Mouse (Mus musculus): ENCODE measurements around the gene Tnrc6c. TPM values are rescaled to one million over a fixed set of nuclear protein-coding genes. Genes with fewer than 3 reads are reported as not detected.
"Not testable (repeated sequence)": the region's sequence is repeated elsewhere in the genome, so short reads cannot be mapped to it uniquely, and the experiment has no call there.

Gene Tnrc6c
- total RNA-seq, 2 experiments from 2014 or later: 20.4 to 24.5 TPM

DNA sequence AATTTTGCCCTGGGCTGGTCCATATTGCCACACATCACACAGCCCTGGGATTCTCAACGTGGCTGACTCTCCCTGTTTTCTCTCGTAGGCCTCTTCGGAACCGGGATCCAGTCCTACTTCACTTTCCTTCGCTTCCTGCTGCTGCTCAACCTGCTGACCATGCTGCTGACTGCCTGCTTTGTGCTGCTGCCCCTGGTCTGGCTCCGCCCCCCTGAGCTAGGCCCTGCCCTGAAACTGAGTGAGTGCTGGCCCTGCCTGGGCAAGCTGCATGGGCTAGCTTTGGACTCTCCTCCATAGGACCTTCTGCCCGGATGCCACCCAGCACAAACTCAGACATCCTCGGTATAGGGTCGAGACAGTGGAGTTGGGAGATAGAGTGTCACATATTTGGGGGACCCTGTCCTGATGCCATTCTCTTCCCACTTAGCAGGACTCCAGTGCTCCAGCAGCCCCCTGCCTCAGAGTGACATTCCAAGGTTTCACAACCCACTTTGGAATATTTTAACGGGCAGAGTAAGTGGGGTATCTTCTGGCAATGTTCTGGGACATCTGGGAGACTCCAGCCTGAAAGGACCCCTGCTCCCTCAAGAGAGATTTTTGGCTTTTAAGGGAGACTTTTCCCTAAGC, 129.7 kb downstream of the Tnrc6c start:
- no peak for DNase-seq (ENCODE audit: low spot score in 2 of 2)

- peak; percentile 51 to 63 for DNase-seq (ENCODE audit: low spot score in 2 of 2)
Measured at GRCm38 (mm10) chr11:117786294-117786693, 132.2 kb downstream of the Tnrc6c start.

DNA sequence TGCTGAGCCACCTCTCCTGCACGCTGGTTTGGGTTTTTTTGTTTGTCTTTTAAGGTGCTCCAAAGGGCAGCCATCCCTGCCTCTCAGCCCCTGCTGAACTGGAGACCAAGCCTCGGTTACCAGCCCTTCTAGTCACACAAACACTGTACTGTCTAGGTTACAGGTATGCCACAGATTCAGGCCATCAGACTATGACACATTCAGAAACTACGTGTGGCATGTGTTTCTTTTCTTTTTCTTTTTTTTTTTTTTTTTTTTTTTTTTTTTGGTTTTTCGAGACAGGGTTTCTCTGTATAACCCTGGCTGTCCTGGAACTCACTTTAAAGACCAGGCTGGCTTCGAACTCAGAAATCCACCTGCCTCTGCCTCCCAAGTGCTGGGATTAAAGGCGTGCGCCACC, 134.4 kb downstream of the Tnrc6c start:
- DNase-seq (ENCODE audit: low spot score in 2 of 2): not testable (repeated sequence)

- peak; percentile 64 to 73 for DNase-seq (ENCODE audit: low spot score in 2 of 2)
Measured at GRCm38 (mm10) chr11:117790286-117790685, 136.2 kb downstream of the Tnrc6c start.

- no peak for DNase-seq (ENCODE audit: low spot score in 2 of 2)
Measured at GRCm38 (mm10) chr11:117790703-117791440, 136.8 kb downstream of the Tnrc6c start.

GRCm38 (mm10) chr11:117791441-117791761, 137.3 kb downstream of the Tnrc6c start:
- DNase-seq (ENCODE audit: low spot score in 2 of 2): no peak

DNA sequence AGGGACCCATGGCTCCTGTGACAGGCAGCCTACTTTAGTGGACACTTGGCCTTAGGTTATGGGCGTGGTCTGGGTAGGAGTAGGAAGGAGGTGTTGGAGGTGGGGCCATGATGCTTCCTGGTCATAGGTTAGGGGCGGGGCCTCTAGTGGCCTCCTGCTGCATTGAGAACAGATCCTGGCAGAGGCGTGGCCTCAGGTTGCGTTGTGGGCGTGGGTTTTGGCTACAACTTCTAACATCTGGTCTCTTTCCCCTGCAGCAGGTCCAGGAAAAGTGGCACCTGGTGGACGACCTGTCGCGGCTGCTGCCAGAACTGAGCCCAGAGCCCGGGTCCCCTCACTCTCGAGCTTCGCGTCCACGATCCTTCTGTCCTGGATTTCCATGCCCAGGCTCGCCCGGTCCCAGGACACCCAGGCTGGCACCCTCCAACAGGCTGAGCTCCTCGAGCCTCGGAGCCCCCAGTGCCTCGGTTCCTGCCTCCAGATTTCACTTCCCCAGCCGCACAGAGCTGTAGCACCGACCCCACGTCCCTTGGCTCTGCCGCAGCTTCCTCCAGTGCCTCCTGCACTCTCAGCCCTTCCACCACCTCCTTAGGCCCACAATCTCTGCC, 138.3 kb downstream of the Tnrc6c start:
- no peak for DNase-seq (ENCODE audit: low spot score in 2 of 2)

DNA sequence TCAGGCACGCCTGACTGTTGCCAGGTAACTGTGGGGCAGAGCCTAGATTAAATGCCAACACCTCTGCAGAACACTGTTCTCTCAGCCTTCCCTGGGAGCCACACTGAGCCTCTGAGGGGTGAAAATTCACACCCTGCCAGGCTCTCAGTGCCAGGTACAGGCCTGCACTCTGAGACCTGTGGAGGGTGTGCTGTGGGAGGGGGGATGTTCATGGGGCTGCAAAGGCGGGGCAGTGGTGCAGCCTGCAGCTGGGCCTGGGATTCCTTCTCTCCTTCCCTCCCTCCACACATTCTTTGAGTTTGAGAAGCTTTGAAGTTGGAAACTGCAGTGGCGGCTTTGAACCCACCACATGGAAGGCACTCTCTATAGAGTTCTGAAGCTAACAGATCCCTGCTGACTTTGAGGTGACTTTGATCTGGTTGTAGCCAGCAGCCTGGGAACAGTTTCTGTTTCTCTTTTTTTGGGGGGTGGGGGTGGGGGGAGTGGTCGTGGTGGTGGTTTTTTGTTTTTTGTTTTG, 140.0 kb downstream of the Tnrc6c start:
- no peak for DNase-seq (ENCODE audit: low spot score in 2 of 2)

DNA sequence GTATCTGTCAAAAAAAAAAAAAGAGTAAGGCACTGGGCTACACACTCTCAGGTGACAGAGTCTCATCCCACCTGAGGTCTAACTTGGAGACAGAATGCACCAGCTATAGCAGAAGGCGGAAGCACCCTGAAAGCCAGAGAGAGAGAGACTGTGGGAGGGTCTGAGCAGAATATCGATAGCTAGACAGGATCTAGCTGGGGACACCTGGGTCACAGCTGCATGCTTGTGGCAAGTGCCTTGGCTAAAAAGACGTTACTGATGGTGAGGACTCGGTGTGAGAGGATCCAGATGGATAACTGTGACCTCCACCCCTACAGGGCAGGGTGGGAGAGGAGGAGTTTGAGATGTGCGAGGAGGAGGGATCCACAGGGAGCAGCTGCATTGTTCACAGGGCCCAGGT, 142.9 kb downstream of the Tnrc6c start:
- no peak for DNase-seq (ENCODE audit: low spot score in 2 of 2)

- DNase-seq (ENCODE audit: low spot score in 2 of 2): no peak
Measured at GRCm38 (mm10) chr11:117797511-117798159, 143.5 kb downstream of the Tnrc6c start, which contains the start of gene 6030468B19Rik. Gene 6030468B19Rik (plus strand): TSS chr11:117797660.

GRCm38 (mm10) chr11:117798160-117798541, 144.1 kb downstream of the Tnrc6c start:
- no peak for DNase-seq (ENCODE audit: low spot score in 2 of 2)

GRCm38 (mm10) chr11:117799174-117799573, 145.1 kb downstream of the Tnrc6c start:
- no peak for DNase-seq (ENCODE audit: low spot score in 2 of 2)

DNA sequence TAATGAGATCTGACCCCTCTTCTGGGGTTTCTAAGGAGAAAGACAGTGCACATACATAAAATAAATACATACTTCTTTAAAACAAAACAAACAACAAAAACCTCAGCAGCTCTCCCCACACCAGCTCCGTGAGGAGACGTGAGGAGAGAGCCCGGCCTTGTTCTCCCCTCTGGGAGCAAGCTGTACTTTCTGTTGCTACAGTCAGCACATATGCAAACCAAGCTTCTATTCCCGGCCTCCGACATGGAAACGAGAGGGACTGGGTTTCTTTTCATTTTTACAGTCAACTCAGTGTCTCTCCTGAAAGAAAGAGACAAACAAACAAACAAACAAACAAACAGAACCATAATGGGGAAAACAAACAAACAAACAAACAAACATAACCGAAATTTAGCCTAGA, 145.9 kb downstream of the Tnrc6c start:
- no peak for DNase-seq (ENCODE audit: low spot score in 2 of 2)

- no peak for DNase-seq (ENCODE audit: low spot score in 2 of 2)
Measured at GRCm38 (mm10) chr11:117801650-117802049, 147.6 kb downstream of the Tnrc6c start.

DNA sequence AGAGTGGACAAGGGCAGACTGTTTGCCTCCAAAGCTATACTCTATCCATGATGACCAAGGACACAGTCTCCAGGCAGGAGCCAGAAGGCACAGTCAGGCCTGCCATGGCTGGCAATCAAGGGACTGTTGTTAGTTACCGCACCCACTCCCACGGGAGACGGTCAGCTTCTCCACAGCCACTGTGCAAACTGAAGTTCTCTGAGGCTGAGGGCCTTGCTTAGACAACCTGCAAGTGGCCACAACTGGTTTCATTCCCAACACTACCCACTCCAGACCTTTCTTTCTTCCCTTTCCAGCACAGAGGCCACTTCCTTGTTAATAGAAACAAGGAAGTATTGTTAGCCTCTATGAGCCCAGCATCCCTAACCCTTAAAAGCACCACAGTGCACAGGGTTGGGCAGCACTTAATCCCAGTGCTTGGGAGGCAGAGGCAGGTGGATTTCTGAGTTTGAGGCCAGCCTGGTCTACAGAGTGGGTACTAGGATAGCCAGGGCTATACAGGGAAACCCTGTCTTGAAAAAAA, 149.1 kb downstream of the Tnrc6c start:
- DNase-seq (ENCODE audit: low spot score in 2 of 2): no peak

- no peak for DNase-seq (ENCODE audit: low spot score in 2 of 2)
Measured at GRCm38 (mm10) chr11:117806781-117807180, 152.7 kb downstream of the Tnrc6c start.

GRCm38 (mm10) chr11:117809407-117810311, 155.6 kb downstream of the Tnrc6c start, which contains the start of the genes Gm20708 and Syngr2:
Gene Gm20708 (plus strand): TSS chr11:117809668.
Gene Syngr2 (plus strand): TSS chr11:117809668.
- peak; percentile 75 to 82 for DNase-seq (ENCODE audit: low spot score in 2 of 2)

GRCm38 (mm10) chr11:117810401-117811046, 156.4 kb downstream of the Tnrc6c start:
- peak; percentile 86 for DNase-seq (ENCODE audit: low spot score in 2 of 2)
